ENCODE assay signal across 9 mouse cellular contexts in genomic region chr7:112212921-112213721, GRCm38 (mm10). TPM values are rescaled to one million over a fixed set of nuclear protein-coding genes. Genes with fewer than 3 reads are reported as not detected.
DNase-seq lines count a peak whose midpoint lies in the region; ATAC-seq lines count a peak whose summit lies in the region.
"Had no signal": no experiment of that assay in that cellular context is flagged by ENCODE, and none has a peak within 500 bp of the region (broad histone marks: within the 10 kb centered on the region; RNA-seq: fewer than 3 reads in every experiment).

No protein-coding gene starts in this region.

- ATAC-seq in forebrain, embryonic 13.5 days, result no peak; the same call in 1 of the 2 replicates
- ATAC-seq in kidney, embryonic 15.5 days (replicated peaks; ENCODE audit: low FRiP score), result peak; percentile 80

- no peaks in the 10 kb centered on the region for H3K36me3 ChIP-seq in forebrain, embryonic 13.5 days (ENCODE audit: poor library complexity, severe bottlenecking)
- no peaks in the 10 kb centered on the region for H3K36me3 ChIP-seq in kidney, embryonic 15.5 days
- H3K36me3 ChIP-seq: midbrain, embryonic 12.5 days had no signal

- peaks cover 11% of the 10 kb centered on the region for H3K4me1 ChIP-seq in forebrain, embryonic 13.5 days
- H3K4me1 ChIP-seq in kidney, embryonic 15.5 days, result peaks cover 25% of the 10 kb centered on the region

- H3K27me3 ChIP-seq in forebrain, embryonic 13.5 days, result no peaks in the 10 kb centered on the region
- H3K27me3 ChIP-seq in kidney, embryonic 15.5 days, result no peaks in the 10 kb centered on the region

- H3K9ac ChIP-seq in forebrain, embryonic 13.5 days, result no peak overlapping the region
- H3K9ac ChIP-seq in kidney, embryonic 15.5 days, result no peak overlapping the region
- H3K9ac ChIP-seq: midbrain, embryonic 12.5 days had no signal

- 43% methylated on average over 8 of the region's 8 CpGs for WGBS in forebrain, embryonic 13.5 days
- 37% methylated on average over 8 of the region's 8 CpGs for WGBS in kidney, embryonic 15.5 days

- peak overlapping the region; percentile 32 for H3K27ac ChIP-seq in forebrain, embryonic 13.5 days
- H3K27ac ChIP-seq in kidney, embryonic 15.5 days, result peak overlapping the region; percentile 38
- H3K27ac ChIP-seq: midbrain, embryonic 12.5 days had no signal

- no peak overlapping the region for H3K4me2 ChIP-seq in forebrain, embryonic 13.5 days
- H3K4me2 ChIP-seq in kidney, embryonic 15.5 days, result no peak overlapping the region
- H3K4me2 ChIP-seq: midbrain, embryonic 12.5 days had no signal

- peak; percentile 59 for DNase-seq in layer of hippocampus, adult 11-12 months (ENCODE audit: low spot score)
- DNase-seq in layer of hippocampus, postnatal 14 days (ENCODE audit: low spot score in 2 of 2), result no peak
- peak; percentile 41 for DNase-seq in MN1 (ENCODE audit: low spot score)
- DNase-seq in lung, postnatal 36 days, result peak; percentile 91
- peak; percentile 80 for DNase-seq in thymus, postnatal 14 days
- no peak for DNase-seq in B cell, adult 2 months

- no peak overlapping the region for H3K4me3 ChIP-seq in forebrain, embryonic 13.5 days
- H3K4me3 ChIP-seq in kidney, embryonic 15.5 days (replicated peaks), result no peak overlapping the region
- H3K4me3 ChIP-seq: midbrain, embryonic 12.5 days had no signal

- no peaks in the 10 kb centered on the region for H3K9me3 ChIP-seq in forebrain, embryonic 13.5 days (replicated peaks)
- H3K9me3 ChIP-seq in kidney, embryonic 15.5 days (replicated peaks), result no peaks in the 10 kb centered on the region
- H3K9me3 ChIP-seq: midbrain, embryonic 12.5 days had no signal

RNA-seq across cellular contexts. Expression of gene Mical2, which starts 12.5 kb away (rescaled TPM):
- 100 to 1,000 TPM; 573 to 577 TPM for total RNA-seq in layer of hippocampus, postnatal 14 days (2021)
- 1.1 and 2.9 TPM in 2 replicates for polyA plus RNA-seq in forebrain, embryonic 13.5 days (2015; fragmentation: Nextera tagmentation; extraction: Ambion mirVana)
- 7.3 and 7.5 TPM in 2 replicates for polyA plus RNA-seq in kidney, embryonic 15.5 days (2015; fragmentation: Nextera tagmentation; extraction: Ambion mirVana)

RNA-seq across cellular contexts. Expression of gene Dkk3, which starts 54.3 kb away (rescaled TPM):
- 100 to 1,000 TPM; 162 to 171 TPM for total RNA-seq in layer of hippocampus, postnatal 14 days (2021)
- 16.0 and 27.5 TPM in 2 replicates for polyA plus RNA-seq in forebrain, embryonic 13.5 days (2015; fragmentation: Nextera tagmentation; extraction: Ambion mirVana)
- polyA plus RNA-seq in kidney, embryonic 15.5 days (2015; fragmentation: Nextera tagmentation; extraction: Ambion mirVana), result 20.0 and 25.3 TPM in 2 replicates

Comparison
In these comparisons a context has a peak if more than half of its experiments do, and no peak if none do; other contexts are left out.
1. DNase-seq: peak in layer of hippocampus, adult 11-12 months (single experiment), MN1 (single experiment), lung, postnatal 36 days (single experiment) and thymus, postnatal 14 days (single experiment); none in layer of hippocampus, postnatal 14 days (0 of 2) and B cell, adult 2 months (0 of 2).